Mouse (Mus musculus): Measurements from ENCODE around the gene Dpy19l3.

The Dpy19l3 gene

DNA sequence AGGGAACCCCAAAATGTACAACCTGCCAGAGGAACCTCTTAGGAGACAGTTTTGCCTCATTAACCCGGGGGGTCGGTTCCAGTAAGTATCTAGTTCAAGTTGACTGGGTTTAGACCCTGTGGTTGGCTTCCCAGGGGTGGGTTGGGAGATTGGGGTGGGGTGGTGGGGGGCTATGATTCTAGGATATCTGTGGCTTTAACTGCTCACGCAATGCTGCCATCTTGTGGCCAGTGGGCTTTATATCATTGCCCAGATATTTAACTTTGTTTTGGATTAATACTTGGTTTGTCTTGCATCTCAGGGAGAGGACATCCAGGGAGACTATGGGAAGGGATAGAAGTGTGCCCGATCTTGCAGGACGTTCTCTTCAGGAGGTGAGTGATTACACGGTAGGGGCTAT, 118.0 kb downstream of the Dpy19l3 start:
- DNase-seq (ENCODE audit: low spot score), result peak; percentile 51
